Mouse (Mus musculus) small intestine, adult 2 months (tissue): Measurements from ENCODE around the gene Cx3cl1.

ENCODE experiments used
- CTCF ChIP-seq: fragments of 200-500 bp; IDR thresholded peaks from 2 replicates; pipeline ENCODE4 v1.5.1; 2012; ENCODE audit warnings: low read depth, mild to moderate bottlenecking, control low read depth, inconsistent platforms, low read length, moderate library complexity, mixed read lengths; ENCODE audit not compliant: insufficient replicate concordance, insufficient read length; ENCODE audit errors: extremely low read depth
- POLR2A ChIP-seq: fragments of 200-500 bp; IDR thresholded peaks from 2 replicates; pipeline ENCODE4 v1.6.1; 2012; ENCODE audit warnings: low read depth, mild to moderate bottlenecking, control low read depth, inconsistent platforms, low read length, moderate library complexity

DNA sequence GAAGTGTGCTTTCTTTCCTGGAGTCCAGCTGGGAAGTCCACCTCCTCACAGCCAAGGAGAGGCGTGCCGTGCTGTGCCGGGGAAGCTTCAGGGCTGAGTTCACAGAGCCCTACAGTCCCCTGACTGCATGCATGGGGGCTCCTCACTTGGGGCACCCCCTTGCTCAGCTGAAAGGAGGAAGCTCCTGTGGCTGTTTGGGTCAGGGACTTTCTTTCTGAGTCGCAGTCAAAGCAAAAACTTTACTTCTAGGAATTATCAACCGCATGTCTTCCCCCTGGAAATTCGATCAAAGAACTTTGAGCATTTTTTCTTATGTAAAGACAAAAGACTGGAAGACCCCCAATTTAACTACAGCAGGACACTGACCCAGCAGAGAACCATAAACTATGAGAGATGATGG lies 32.0 kb upstream of the Cx3cl1 start:
- no peak for TF ChIP-seq POLR2A
- TF ChIP-seq CTCF = no peak
